Mouse (Mus musculus): ENCODE results near the gene Arfgef2. TPM values are rescaled to one million over a fixed set of nuclear protein-coding genes. Genes with fewer than 3 reads are reported as not detected.

The Arfgef2 gene
- total and polyA plus RNA-seq, 3 experiments = 9.2 to 18.7 (median 11.2) TPM

GRCm38 (mm10) chr2:166870271-166870865 lies 65.0 kb downstream of the Arfgef2 start:
- in situ Hi-C loops (cut with MboI; ENCODE audit: low pct_ligation_motif_present, low pct_unique_long_range_greater_than_20kb, low sequenced_read_pairs) (no loop called here), dilution Hi-C loops (cut with MboI; ENCODE audit: extremely low pct_ligation_motif_present, extremely low pct_unique_long_range_greater_than_20kb, low sequenced_read_pairs) (no loop called here)
- no peak for DNase-seq (ENCODE audit: extremely low read depth)
- no peak overlapping the region for H3K27ac ChIP-seq (ENCODE audit: insufficient read depth, low read depth)
- no peaks in the 10 kb centered on the region for H3K79me2 ChIP-seq (replicated peaks; ENCODE audit: control insufficient read depth, extremely low read depth, insufficient read depth, poor library complexity, severe bottlenecking)
- H3K36me3 ChIP-seq (replicated peaks in 1 of 2; ENCODE audit: control insufficient read depth in 1 of 2, insufficient read depth in 1 of 2, low read length in 1 of 2) = peaks cover 71 to 84% of the 10 kb centered on the region in 2 experiments
- no peaks in the 10 kb centered on the region for H3K27me3 ChIP-seq (replicated peaks)
- TF ChIP-seq TCF12 (IDR thresholded peaks at IDR 0.05; ENCODE audit: low read depth, low read length) = no peak
- no peak for TF ChIP-seq CHD2 (IDR thresholded peaks at IDR 0.05; ENCODE audit: low read length)
- TF ChIP-seq CTCF (conservative IDR thresholded peaks at IDR 0.05 in 1 of 2, IDR thresholded peaks at IDR 0.05 in 1 of 2; ENCODE audit: low read depth in 2 of 2, low read length in 2 of 2) = no peak
- TF ChIP-seq USF2 (conservative IDR thresholded peaks at IDR 0.05; ENCODE audit: low read depth, low read length) = no peak
- TF ChIP-seq MXI1 (IDR thresholded peaks at IDR 0.05; ENCODE audit: low read depth, low read length) = no peak
- TF ChIP-seq POLR2AphosphoS2 (IDR thresholded peaks at IDR 0.05; ENCODE audit: low read depth, low read length) = no peak
- TF ChIP-seq RAD21 (IDR thresholded peaks at IDR 0.05; ENCODE audit: low read depth, low read length) = no peak
- no peak for TF ChIP-seq MAZ (IDR thresholded peaks at IDR 0.05; ENCODE audit: low read depth, low read length)
- no peak overlapping the region for H3K9ac ChIP-seq (ENCODE audit: insufficient read depth, low read depth)
- H3K4me2 ChIP-seq (ENCODE audit: insufficient read depth, low read depth, poor library complexity, severe bottlenecking) = no peak overlapping the region
- peaks cover 11 to 34% of the 10 kb centered on the region in 2 experiments for H3K4me1 ChIP-seq (ENCODE audit: control insufficient read depth in 1 of 2, insufficient read depth in 2 of 2)
- no peak overlapping the region for H3K4me3 ChIP-seq (replicated peaks in 1 of 3; ENCODE audit: low read depth in 2 of 3, low read length in 2 of 3, poor library complexity in 1 of 3)
- H3K9me3 ChIP-seq (replicated peaks; ENCODE audit: low read length) = no peaks in the 10 kb centered on the region

DNA sequence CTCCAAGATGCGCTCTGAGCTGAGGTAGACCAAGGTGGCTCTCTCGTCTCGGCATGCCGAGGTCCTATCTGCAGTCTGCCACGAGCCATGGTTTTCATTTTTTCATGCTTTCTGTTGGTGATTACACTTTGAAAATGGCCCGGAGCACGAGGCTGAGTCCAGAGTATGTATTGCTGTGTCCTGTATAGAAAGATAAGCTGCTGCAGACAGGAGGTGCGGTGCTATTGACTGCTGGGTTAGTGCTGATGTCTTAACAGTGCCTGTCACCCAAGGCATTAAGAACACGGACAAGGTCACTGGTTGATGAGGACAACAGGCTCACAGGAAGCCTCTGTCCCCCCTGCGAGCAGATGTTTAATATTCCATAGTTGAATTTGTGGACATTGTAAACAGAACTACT lies 65.5 kb downstream of the Arfgef2 start:
- H3K36me3 ChIP-seq (replicated peaks in 1 of 2; ENCODE audit: control insufficient read depth in 1 of 2, insufficient read depth in 1 of 2, low read length in 1 of 2) = peaks cover 66 to 79% of the 10 kb centered on the region in 2 experiments
- in situ Hi-C loops (cut with MboI; ENCODE audit: low pct_ligation_motif_present, low pct_unique_long_range_greater_than_20kb, low sequenced_read_pairs) (no loop called here), dilution Hi-C loops (cut with MboI; ENCODE audit: extremely low pct_ligation_motif_present, extremely low pct_unique_long_range_greater_than_20kb, low sequenced_read_pairs) (no loop called here)
- no peak overlapping the region for H3K27ac ChIP-seq (ENCODE audit: insufficient read depth, low read depth)
- H3K4me2 ChIP-seq (ENCODE audit: insufficient read depth, low read depth, poor library complexity, severe bottlenecking) = no peak overlapping the region
- H3K4me3 ChIP-seq (replicated peaks in 1 of 3; ENCODE audit: low read depth in 2 of 3, low read length in 2 of 3, poor library complexity in 1 of 3) = no peak overlapping the region
- TF ChIP-seq CHD1 (IDR thresholded peaks at IDR 0.05; ENCODE audit: low read depth, low read length) (no peak), MEF2A (IDR thresholded peaks at IDR 0.05; ENCODE audit: borderline replicate concordance, low read depth, low read length) (no peak), PAX5 (IDR thresholded peaks at IDR 0.05; ENCODE audit: low read length) (no peak), MYC (IDR thresholded peaks at IDR 0.05; ENCODE audit: low read depth, low read length) (no peak), USF2 (conservative IDR thresholded peaks at IDR 0.05; ENCODE audit: low read depth, low read length) (no peak), JUND (conservative IDR thresholded peaks at IDR 0.05; ENCODE audit: low read depth, low read length) (no peak), SMC3 (IDR thresholded peaks at IDR 0.05; ENCODE audit: low read depth, low read length) (no peak), NELFE (IDR thresholded peaks at IDR 0.05; ENCODE audit: low read depth, low read length) (no peak), USF1 (IDR thresholded peaks at IDR 0.05; ENCODE audit: low read depth, low read length) (no peak)
- no peaks in the 10 kb centered on the region for H3K79me2 ChIP-seq (replicated peaks; ENCODE audit: control insufficient read depth, extremely low read depth, insufficient read depth, poor library complexity, severe bottlenecking)
- no peak overlapping the region for H3K9ac ChIP-seq (ENCODE audit: insufficient read depth, low read depth)
- DNase-seq (ENCODE audit: extremely low read depth) = no peak
- H3K9me3 ChIP-seq (replicated peaks; ENCODE audit: low read length) = no peaks in the 10 kb centered on the region
- H3K27me3 ChIP-seq (replicated peaks) = no peaks in the 10 kb centered on the region
- H3K4me1 ChIP-seq (ENCODE audit: control insufficient read depth in 1 of 2, insufficient read depth in 2 of 2) = peaks cover 8 to 34% of the 10 kb centered on the region in 2 experiments
